Mouse (Mus musculus) embryo, embryonic 10.5 days (tissue): ENCODE measurements around the gene Lrriq4.
A peak's percentile ranks its signal among the peaks of the same experiment; 100 is the strongest.
"Not testable (repeated sequence)": the region's sequence is repeated elsewhere in the genome, so short reads cannot be mapped to it uniquely, and the experiment has no call there.

Source experiments
- DNase-seq: peaks from one replicate; pipeline ENCODE4 v3.0.0-alpha.2; 2015; ENCODE audit warnings: low spot score

Gene Lrriq4

DNA sequence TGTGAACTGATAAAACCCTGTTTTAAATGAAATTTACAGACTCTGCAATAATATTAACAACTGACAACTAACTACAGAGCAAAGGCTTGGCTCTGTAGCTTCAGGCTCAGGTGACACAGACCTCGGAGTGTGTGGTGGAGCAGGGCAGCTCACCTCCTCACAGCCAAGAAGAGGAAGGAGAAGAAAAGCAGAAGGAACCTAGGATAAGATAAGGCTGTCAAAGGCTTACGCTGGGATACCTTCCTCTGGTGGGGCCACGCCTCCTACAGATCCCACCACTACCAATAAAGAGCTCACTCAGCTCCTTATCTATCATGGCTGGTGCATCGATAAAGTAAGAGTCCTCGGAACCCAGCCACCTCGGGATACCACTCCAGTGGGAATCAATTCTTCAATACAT is 38.9 kb downstream of the Lrriq4 start:
- no peak for DNase-seq

DNA sequence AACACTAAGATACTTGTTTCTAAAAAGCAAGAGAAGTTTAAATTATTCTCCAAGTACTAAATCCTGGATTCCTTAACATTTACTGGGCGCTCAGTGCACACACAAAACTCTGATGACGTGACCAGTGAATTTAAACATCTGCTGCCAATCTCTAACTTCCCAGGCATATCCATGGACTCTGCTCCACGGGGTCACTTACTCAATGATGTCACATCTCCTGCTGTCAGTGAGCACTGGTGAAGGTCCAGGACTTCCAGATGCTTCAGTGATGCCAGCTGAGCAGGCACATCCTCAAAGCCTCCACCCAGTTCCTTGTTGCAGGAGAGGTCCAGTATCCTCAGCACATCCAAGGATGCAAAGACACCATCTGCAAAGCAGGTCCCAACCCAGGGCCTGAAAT is 42.9 kb downstream of the Lrriq4 start:
- no peak for DNase-seq

DNA sequence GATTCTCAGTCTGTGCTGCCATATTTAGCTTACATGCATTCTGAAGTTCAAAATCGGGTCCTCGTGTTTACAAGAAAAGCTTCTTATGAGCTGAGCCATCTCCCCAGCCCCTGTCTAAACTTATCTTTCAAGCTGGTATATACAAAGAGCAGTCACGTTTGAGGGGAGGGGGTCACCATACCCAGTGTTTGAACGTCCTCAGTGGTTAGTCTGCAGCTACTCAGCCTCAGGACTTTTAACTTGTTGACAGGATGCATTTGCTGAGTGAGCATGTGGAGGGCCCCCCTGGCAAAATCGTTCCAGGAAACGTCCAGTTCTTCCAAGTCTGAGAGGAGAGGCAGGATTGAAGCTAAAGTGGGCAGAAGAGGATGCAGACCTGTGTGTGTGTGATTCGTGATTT is 46.7 kb downstream of the Lrriq4 start:
- DNase-seq = no peak

DNA sequence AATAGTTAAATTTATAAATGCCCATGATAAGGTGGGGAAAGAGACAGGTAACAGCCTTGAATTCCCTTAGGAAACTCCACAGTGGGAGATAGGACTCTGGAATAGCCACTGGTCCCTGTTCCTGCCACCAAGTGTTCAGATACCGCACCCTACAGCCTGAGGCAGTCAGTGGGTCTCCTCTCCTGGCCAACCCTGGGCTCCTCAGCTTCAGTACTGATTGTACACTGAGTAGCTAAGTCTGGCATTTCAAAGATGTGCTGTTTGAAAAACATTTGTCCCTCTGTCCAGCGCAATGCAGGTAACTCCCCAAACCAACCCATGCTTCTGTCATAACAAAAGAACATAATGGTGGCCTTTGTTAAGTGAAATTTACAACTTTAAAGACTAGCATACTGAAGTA is 51.4 kb downstream of the Lrriq4 start:
- no peak for DNase-seq

DNA sequence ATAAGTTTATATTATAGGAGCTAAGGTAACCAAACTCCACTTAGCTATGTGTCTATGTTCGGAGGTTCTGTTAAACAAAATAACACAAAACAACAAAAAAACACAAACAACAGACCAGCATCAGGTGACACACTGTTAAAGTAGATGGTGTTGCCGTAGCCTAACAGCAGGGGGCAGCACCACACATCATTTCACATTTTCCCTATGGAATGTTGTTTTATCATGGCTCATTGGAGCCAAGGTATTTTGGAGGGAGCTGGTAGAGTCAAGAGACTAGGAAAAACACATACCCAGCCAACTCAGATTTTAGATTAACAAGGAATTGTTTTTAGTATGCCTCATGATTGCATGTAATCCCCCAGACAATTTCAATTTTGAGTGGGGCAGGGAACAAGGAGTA is 52.0 kb downstream of the Lrriq4 start:
- peak; percentile 86 for DNase-seq

DNA sequence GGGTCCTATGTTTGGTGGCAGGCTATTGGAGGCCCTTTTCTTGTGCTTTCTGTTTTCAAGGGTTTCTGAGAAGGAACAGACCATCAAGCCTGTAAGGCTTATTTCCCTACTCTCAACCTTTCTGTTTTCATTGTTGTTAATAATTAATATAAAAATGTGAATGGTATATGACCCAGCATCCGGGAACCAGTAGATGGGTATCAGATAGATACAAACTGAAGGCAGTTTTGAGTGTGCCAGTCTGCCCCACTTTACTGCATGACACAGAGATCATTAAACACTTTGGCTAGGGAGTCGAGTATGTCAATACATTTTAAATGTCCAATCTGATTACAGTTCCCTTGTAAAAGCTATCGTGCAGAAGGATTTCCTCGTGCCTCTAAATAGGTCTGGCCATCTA is 53.6 kb downstream of the Lrriq4 start:
- no peak for DNase-seq

DNA sequence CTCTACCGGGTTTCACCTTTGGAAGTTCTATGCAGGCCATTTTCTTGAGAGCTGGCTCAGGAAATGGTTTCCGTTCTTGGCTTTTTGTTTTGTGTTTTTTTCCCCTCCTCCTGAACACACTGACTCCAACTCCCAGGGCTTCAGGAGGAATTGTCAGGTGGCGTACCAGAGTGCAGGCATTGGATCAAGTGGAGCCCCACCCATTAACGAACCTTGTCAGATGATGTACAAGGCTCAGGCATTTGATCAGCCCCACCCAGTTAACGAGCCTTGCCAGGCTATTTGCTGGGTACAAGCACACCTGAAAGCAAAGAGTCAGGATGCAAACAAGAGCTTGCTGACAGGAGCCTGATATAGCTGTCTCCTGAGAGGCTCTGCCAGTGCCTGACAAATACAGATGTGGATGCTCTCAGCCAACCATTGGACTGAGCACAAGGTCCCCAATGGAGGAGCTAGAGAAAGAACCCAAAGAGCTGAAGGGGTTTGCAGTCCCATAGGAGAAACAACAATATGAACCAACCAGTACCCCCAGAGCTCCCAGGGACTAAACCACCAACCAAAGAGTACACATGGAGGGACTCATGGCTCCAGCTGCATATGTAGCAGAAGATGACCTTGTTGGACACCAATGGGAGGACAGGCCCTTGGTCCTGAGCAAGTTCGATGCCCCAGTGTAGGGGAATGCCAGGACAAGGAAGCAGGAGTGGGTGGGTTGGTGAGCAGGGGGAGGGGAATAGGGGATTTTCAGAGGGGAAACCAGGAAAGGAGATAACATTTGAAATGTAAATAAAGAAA is 55.6 kb downstream of the Lrriq4 start, which contains the start of gene Lrrc31:
Gene Lrrc31, minus strand, starts transcription at position 133 of the 795 bp plus-strand sequence.
- DNase-seq = not testable (repeated sequence)

DNA sequence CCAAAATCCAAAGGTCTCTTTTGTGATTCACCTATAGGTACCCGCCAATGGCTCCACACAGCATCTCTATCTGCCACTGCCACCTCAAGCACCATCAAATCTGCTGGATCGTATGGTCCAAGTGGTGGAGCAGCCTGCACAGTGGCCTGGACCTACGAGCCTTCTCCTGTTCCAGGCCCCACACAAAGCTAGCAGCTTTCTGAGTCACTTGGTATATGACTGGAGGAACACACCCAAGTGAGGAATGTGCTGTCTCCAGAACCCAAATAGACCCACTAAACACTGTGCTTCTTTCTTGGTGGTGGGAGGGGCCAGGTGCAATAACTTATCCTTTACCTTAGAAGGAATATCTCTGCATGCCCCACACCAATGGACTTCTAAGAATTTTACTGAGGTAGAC is 61.7 kb downstream of the Lrriq4 start:
- no peak for DNase-seq

DNA sequence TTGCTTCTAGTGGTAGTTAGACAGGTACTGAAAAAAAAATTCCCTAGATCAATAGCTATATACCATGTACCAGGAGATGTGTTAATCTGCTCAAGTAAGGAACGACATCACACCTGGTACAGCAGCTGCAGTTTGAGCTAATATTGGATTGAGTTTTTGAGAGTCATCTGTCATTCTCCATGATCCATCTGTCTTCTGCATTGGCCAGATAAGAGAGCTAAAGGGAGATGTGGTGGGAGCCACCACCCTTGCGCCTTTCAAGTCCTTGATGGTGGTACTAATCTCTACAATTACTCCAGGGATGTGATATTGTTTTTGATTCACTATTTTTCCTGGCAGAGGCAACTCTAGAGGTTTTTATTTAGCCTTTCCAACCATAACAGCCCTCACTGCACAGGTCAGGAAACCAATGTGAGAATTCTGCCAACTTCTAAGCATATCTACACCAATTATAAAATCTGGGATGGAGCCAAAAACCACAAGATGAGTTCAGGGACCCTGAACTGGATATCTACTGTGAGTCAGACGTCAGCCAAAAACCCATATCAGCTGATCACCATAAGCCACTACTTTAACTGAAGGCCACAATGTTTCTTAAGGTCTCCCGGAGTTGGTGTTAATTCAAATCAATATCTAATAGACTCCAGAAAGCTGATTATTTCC is 62.4 kb downstream of the Lrriq4 start:
- no peak for DNase-seq

DNA sequence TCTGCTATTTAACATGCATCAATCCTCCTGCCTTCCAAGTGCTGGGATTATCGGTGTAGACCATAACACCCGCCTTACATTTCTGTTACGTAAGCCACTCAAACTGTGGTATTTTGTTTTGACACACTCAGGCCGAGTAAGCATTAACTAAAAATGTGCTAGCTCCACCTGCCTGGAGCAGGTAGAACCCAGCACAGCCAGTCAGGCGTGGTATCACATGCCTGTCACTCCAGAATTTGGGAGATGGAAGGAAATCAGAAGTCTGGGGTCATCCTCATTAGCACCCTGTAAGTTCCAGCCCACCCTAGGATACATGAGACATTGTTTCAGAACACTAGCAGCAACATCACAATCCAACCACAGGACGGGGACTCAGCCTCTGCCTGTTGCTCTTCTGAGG is 65.9 kb downstream of the Lrriq4 start:
- no peak for DNase-seq

DNA sequence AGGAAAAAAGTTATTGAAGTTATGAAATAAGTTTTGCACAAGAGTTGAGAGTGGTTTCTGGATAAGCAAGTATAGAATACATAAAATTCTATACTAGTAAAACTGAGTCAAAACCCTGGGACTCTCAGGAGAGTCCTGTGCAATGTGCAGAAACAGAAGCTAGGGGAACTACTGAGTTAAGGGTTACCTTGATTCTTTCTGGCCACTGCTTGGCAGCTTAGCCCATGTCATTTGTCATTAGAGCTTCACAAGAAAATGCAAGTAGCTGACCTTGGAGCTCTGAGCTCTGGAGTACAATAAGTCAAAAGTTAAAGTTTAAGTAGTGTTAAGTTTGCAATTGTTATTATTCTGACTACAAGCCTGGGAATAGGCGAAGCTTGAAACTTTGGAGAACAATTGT is 69.0 kb downstream of the Lrriq4 start:
- DNase-seq = no peak

DNA sequence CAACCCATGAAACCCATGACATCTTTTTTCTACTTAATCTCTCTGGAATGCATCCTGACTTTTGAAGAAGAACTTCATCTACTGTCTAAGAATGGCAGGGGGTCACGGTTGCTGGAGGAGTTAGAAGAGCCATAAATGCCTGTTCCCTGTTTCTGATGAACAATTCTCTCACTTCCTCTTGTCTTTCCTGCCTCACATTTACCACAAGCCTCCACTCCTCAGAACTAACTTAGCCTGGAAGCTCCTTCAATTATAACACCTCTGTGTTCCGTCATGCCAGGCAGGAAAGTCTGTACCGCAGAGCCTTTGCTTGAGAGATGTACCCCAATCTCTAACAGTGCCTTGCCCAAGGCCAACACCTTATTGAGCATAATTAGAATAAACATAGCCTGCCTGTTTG is 74.3 kb downstream of the Lrriq4 start:
- no peak for DNase-seq
